Mouse (Mus musculus) neural tube, embryonic 11.5 days (tissue): Measurements from ENCODE around the gene Gh. TPM values are rescaled to one million over a fixed set of nuclear protein-coding genes. Genes with fewer than 3 reads are reported as not detected.

Source experiments
- ATAC-seq: fragments of 200-750 bp; cut with Nextera tagmentation; 2 replicates; pipeline ENCODE4 v1.8.0; 2017; ENCODE audit warnings: moderate number of reproducible peaks, mild to moderate bottlenecking, moderate TSS enrichment, moderate library complexity; ENCODE audit not compliant: insufficient read depth, low FRiP score, low TSS enrichment
- DNase-seq: peaks from one replicate; pipeline ENCODE4 v3.0.0-alpha.2; 2015; ENCODE audit warnings: low spot score
- H3K27ac ChIP-seq: fragments of 300-500 bp; sonication (generic); 2 replicates; pipeline ENCODE4 v1.5.1; 2014; ENCODE audit warnings: low read depth, mild to moderate bottlenecking, low read length
- H3K27me3 ChIP-seq: fragments of 300-500 bp; sonication (generic); 2 replicates; pipeline ENCODE4 v1.6.1; 2014; ENCODE audit warnings: mild to moderate bottlenecking, low read length, mixed read lengths; ENCODE audit not compliant: control insufficient read depth, insufficient read depth
- H3K36me3 ChIP-seq: fragments of 300-500 bp; sonication (generic); 2 replicates; pipeline ENCODE4 v1.6.1; 2014; ENCODE audit warnings: mild to moderate bottlenecking, low read length, moderate library complexity, mixed read lengths; ENCODE audit not compliant: control insufficient read depth, insufficient read depth
- H3K4me1 ChIP-seq: fragments of 300-500 bp; sonication (generic); 2 replicates; pipeline ENCODE4 v1.6.1; 2014; ENCODE audit warnings: low read length, mixed read lengths; ENCODE audit not compliant: control insufficient read depth, insufficient read depth
- H3K4me2 ChIP-seq: fragments of 300-500 bp; sonication (generic); 2 replicates; pipeline ENCODE4 v1.6.1; 2014; ENCODE audit warnings: low read depth, mild to moderate bottlenecking, moderate library complexity
- H3K4me3 ChIP-seq: fragments of 300-500 bp; sonication (generic); 2 replicates; pipeline ENCODE4 v1.5.1; 2014; ENCODE audit warnings: low read depth, low read length
- H3K9ac ChIP-seq: fragments of 300-500 bp; sonication (generic); 2 replicates; pipeline ENCODE4 v1.6.1; 2014; ENCODE audit warnings: mild to moderate bottlenecking, low read length
- H3K9me3 ChIP-seq: fragments of 300-500 bp; sonication (generic); 2 replicates; pipeline ENCODE4 v1.6.1; 2016; ENCODE audit warnings: low read length; ENCODE audit not compliant: control insufficient read depth
- WGBS: fragments of 180-500 bp; shearing (Covaris S2); extraction: QIAGEN DNeasy Blood & Tissue Kit; methylation state at CpG from one replicate; pipeline ENCODE4 v1.1.7; 2014; 5-methylcytosine and 5-hydroxymethylcytosine counted together
- polyA plus RNA-seq: library from polyadenylated mRNA; unstranded; fragments of >200 nt; fragmentation: Nextera tagmentation; extraction: Ambion mirVana; gene quantifications from 2 replicates; pipeline ENCODE4 v1.2.1, GENCODE M21; 2014

The Gh gene
- polyA plus RNA-seq, 1 experiment from 2014 or later = not detected

DNA sequence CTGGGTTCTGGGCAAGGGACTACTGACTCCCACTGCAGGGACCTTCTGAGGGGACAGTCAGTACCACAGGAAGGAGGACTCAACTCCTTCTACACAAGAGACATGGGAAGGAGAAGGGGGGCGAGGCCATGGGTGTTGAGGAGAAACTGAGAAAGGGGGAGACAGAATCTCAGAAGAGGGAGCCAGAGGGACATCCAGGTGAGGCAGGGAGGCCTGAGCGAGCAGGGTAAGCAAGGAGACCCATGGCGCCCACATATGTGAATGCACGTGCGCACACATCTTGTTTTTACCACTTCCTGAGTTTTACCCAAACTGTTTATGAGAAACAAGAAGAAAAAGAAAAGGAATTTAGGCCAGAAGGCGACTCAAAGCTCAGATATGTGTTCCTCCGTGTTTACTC is 16.1 kb upstream of the Gh start:
- WGBS = 84% methylated on average over 7 of the region's 7 CpGs
- H3K9ac ChIP-seq = no peak overlapping the region
- H3K4me2 ChIP-seq = no peak overlapping the region
- H3K27ac ChIP-seq = no peak overlapping the region
- ATAC-seq = no peak
- no peaks in the 10 kb centered on the region for H3K27me3 ChIP-seq
- H3K9me3 ChIP-seq = no peaks in the 10 kb centered on the region
- no peak for DNase-seq
- no peaks in the 10 kb centered on the region for H3K36me3 ChIP-seq
- no peaks in the 10 kb centered on the region for H3K4me1 ChIP-seq
- H3K4me3 ChIP-seq = no peak overlapping the region

DNA sequence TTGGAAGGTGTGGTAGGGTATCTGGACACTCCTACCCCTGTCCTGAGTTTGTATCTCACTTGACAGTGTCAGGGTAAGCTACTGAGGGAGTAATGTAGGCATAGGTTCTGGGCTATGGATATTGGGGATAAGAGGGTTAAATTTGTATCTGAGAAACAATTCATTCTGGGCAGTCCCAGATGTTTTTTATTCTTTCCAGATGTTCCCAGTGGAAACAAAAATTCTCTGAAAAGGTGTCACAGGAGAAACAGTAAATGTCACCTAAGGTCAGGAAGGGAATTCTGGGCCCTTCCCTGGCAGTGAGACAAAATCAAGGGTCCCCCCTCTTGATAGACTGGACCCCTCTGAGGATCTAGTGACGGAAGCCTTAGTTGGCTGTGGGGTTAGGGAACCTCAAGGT is 14.8 kb upstream of the Gh start:
- H3K9ac ChIP-seq = no peak overlapping the region
- WGBS = 67% methylated on average over 1 of the region's 1 CpGs
- no peaks in the 10 kb centered on the region for H3K4me1 ChIP-seq
- H3K27ac ChIP-seq = no peak overlapping the region
- no peak overlapping the region for H3K4me2 ChIP-seq
- no peak overlapping the region for H3K4me3 ChIP-seq
- no peaks in the 10 kb centered on the region for H3K27me3 ChIP-seq
- no peak for DNase-seq
- H3K9me3 ChIP-seq = no peaks in the 10 kb centered on the region
- ATAC-seq = no peak
- H3K36me3 ChIP-seq = no peaks in the 10 kb centered on the region

DNA sequence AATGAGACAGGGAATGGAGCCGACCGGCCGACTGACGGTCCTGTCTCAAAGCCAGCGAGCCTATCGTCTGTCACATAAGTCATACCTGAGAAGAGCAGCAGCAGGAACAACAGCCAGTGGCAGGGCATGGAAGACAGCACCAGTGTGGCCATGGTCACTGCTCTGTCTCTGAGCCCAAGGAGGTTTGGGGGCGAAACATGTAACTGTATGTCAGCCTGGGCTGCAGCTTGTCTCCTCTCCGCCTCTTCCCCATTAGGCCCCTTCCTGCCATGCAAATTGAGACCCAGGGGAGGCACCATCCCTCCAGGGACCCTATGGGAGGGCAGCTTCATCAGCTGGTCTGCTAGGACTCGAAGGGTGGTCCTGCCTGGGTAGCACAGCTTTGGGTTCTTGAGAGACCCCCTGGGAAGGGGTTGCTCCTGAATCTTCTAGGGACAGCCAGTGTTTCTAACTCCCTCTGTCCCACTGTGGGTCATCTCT is 12.7 kb upstream of the Gh start, which contains the start of gene Cd79b:
Gene Cd79b, minus strand, starts transcription at position 430 of the 480 bp plus-strand sequence.
- 60% methylated on average over 9 of the region's 9 CpGs for WGBS
- no peaks in the 10 kb centered on the region for H3K4me1 ChIP-seq
- H3K4me3 ChIP-seq = no peak within 1 kb of the TSS
- H3K27me3 ChIP-seq = no peaks in the 10 kb centered on the region
- H3K27ac ChIP-seq = no peak within 1 kb of the TSS
- no peak within 1 kb of the TSS for H3K9ac ChIP-seq
- no peak within 1 kb of the TSS for H3K4me2 ChIP-seq
- ATAC-seq (no peak), DNase-seq (no peak)
- no peaks in the 10 kb centered on the region for H3K36me3 ChIP-seq
- no peaks in the 10 kb centered on the region for H3K9me3 ChIP-seq

DNA sequence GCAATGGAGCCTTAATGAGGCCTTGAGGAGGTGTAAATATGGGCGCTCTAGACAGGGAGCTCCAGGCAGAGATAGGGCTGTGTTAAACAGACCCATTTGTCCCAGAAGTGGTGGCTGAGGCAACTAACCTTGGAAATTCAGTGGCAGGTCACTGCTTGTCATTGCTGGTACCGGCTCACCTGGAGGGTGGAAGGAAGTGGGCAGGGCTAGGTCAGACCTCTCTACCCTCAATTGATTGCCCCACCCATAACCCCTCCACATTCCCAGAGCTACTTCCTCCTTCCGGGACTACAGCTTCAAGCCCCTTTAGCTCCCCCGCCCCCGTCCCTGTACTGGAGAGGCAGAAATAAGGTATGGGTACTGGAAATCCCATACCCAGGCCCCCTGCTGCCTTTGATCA is 11.9 kb upstream of the Gh start:
- Histone ChIP-seq H3K9ac (no peak overlapping the region), H3K36me3 (no peaks in the 10 kb centered on the region), H3K27ac (no peak overlapping the region), H3K4me3 (no peak overlapping the region), H3K4me2 (no peak overlapping the region), H3K4me1 (no peaks in the 10 kb centered on the region), H3K9me3 (no peaks in the 10 kb centered on the region), H3K27me3 (no peaks in the 10 kb centered on the region)
- DNase-seq (no peak), ATAC-seq (no peak)
- 72% methylated on average over 5 of the region's 5 CpGs for WGBS

DNA sequence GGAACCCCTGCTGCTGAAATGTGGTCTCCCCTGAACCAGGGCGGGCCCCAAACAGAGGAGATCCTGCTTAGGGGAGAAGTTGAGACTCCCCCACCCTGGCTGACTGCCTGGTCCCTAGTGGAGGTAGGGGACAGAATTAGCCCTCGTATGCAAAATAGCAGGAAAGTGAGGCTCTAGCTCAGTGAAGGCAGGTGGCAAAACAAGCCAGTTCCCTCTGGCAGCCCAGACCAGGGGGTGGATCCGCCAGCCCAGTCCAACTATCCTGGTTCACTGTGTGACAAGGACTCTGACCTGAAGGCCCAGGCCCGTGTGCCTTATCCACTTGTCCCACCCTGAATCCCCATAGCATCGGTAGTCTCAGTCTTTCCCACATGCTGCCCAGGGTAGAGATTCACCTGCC is 8.5 kb upstream of the Gh start:
- H3K9ac ChIP-seq = no peak overlapping the region
- H3K4me2 ChIP-seq = no peak overlapping the region
- H3K36me3 ChIP-seq = no peaks in the 10 kb centered on the region
- 72% methylated on average over 5 of the region's 5 CpGs for WGBS
- no peaks in the 10 kb centered on the region for H3K27me3 ChIP-seq
- no peak overlapping the region for H3K27ac ChIP-seq
- H3K4me3 ChIP-seq = no peak overlapping the region
- no peak for DNase-seq
- no peaks in the 10 kb centered on the region for H3K9me3 ChIP-seq
- no peaks in the 10 kb centered on the region for H3K4me1 ChIP-seq
- no peak for ATAC-seq

DNA sequence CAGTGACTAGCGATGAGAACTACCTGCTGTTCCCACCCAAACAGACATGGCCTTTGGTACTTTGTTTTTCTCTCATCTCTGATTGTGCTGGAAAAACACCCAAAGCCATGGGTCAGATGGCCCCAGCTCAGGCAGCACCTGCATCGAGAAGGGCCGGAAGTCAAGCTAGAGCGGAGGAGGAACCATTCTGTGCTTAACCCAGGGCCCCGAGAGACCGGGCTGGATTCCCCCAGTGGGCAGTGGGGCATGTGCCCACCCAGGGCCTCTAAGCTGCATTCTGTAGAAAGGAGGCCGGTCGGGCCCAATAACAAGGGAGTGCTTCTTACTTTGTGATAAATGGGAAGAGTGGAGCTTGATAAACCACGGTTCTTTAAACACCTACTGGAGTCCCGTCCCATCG is 6.5 kb upstream of the Gh start:
- H3K9ac ChIP-seq = no peak overlapping the region
- no peaks in the 10 kb centered on the region for H3K27me3 ChIP-seq
- H3K36me3 ChIP-seq = no peaks in the 10 kb centered on the region
- H3K4me1 ChIP-seq = no peaks in the 10 kb centered on the region
- no peak overlapping the region for H3K4me3 ChIP-seq
- H3K4me2 ChIP-seq = no peak overlapping the region
- ATAC-seq (no peak), DNase-seq (no peak)
- no peak overlapping the region for H3K27ac ChIP-seq
- 85% methylated on average over 11 of the region's 11 CpGs for WGBS
- H3K9me3 ChIP-seq = no peaks in the 10 kb centered on the region

DNA sequence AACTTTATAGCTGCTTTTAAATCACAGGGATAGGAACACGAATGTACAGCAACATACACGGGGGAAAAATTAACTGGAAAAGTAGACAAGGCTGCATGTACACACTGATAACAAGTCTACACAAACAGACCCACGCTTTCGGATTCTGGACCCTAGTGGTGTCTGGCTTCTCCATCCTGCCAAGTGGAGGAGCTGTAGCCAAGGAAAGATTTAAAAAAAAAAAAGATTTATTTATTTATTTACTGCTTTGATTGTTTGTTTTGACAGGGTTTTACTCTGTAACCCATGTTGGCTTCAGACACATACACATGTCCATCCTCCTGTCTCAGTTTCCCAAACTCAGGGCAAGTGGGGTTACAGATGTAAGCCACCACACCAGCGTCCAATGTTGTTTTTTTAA is 5.8 kb upstream of the Gh start:
- H3K9ac ChIP-seq = no peak overlapping the region
- no peaks in the 10 kb centered on the region for H3K27me3 ChIP-seq
- no peaks in the 10 kb centered on the region for H3K36me3 ChIP-seq
- no peak overlapping the region for H3K4me2 ChIP-seq
- no peak overlapping the region for H3K4me3 ChIP-seq
- ATAC-seq (no peak), DNase-seq (no peak)
- H3K4me1 ChIP-seq = no peaks in the 10 kb centered on the region
- H3K27ac ChIP-seq = no peak overlapping the region
- WGBS = 78% methylated on average over 5 of the region's 5 CpGs
- H3K9me3 ChIP-seq = no peaks in the 10 kb centered on the region

DNA sequence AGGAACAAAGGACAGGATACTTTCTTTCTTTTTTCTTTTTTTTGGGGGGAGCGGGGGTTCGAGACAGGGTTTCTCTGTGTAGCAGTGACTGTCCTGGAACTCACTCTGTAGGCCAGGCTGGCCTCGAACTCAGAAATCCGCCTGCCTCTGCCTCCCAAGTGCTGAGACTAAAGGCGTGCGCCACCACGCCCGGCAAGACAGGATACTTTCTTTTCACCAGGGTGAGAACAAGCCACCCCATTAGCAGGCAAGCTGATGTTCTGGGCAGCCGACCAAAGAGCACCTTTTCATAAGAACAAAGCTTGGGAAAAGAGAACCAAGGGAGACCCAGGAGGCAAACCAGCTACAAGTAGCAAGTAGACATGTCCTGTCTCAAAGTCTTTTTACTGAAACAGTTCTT is 5.1 kb upstream of the Gh start:
- no peak for ATAC-seq
- H3K27me3 ChIP-seq = no peaks in the 10 kb centered on the region
- no peak overlapping the region for H3K4me3 ChIP-seq
- H3K27ac ChIP-seq = no peak overlapping the region
- no peak for DNase-seq
- H3K4me2 ChIP-seq = no peak overlapping the region
- WGBS = 86% methylated on average over 9 of the region's 9 CpGs
- no peaks in the 10 kb centered on the region for H3K4me1 ChIP-seq
- no peaks in the 10 kb centered on the region for H3K36me3 ChIP-seq
- no peaks in the 10 kb centered on the region for H3K9me3 ChIP-seq
- H3K9ac ChIP-seq = no peak overlapping the region

DNA sequence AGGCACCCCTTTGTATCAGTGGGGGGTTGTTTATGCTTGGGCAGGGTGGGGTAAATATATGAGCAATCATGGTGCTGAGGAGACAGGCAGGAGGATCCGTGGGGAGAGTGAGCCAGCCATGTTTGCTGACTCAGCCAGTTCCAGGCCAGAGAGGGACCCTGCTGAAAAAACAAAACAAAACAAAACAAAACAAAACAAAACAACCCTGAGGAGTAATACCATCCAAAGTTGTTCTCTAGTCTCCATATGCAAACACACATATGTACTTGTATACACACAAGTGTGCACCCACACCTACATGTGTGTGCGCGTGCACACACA is 4.4 kb upstream of the Gh start:
- Histone ChIP-seq H3K36me3 (no peaks in the 10 kb centered on the region), H3K27ac (no peak overlapping the region), H3K4me1 (no peaks in the 10 kb centered on the region), H3K4me3 (no peak overlapping the region), H3K27me3 (no peaks in the 10 kb centered on the region), H3K9ac (no peak overlapping the region), H3K9me3 (no peaks in the 10 kb centered on the region), H3K4me2 (no peak overlapping the region)
- ATAC-seq (no peak), DNase-seq (no peak)
- 87% methylated on average over 3 of the region's 3 CpGs for WGBS
